Comparison of ENCODE assay signal across 9 mouse cellular contexts in the genomic region with DNA sequence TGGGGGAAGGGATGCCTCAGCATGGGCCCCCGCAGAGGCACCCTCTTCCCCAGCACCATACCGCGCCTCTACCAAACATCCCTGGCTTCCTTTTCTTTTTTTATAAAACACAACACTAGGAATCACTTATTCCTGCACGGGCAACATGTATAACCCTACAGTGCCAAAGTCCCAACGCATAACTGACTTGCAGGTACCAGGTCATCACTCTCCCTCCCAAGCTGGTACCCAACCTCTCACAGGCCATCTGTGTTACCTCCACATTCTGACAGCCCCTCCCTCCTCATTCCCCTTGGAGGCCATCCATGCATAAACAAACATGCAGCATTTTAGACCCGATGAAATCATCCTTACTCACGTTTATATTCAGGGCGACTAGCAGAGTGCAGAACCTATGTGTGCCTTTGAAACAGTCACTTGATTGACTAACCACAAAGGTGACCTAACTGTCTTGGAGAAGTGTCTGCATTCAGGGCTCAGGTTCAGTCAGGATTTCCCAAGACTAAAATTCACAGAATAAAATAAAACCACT. TPM values are rescaled to one million over a fixed set of nuclear protein-coding genes. Genes with fewer than 3 reads are reported as not detected.
DNase-seq lines count a peak whose midpoint lies in the region; ATAC-seq and TF ChIP-seq lines count a peak whose summit lies in the region.
"Had no signal": no experiment of that assay in that cellular context is flagged by ENCODE, and none has a peak within 500 bp of the region (broad histone marks: within the 10 kb centered on the region; RNA-seq: fewer than 3 reads in every experiment).

No protein-coding gene starts in this region.

- no peaks in the 10 kb centered on the region for H3K4me1 ChIP-seq in heart, embryonic 10.5 days
- H3K4me1 ChIP-seq in E14TG2a.4 (replicated peaks; ENCODE audit: low read depth, low read length), result peaks cover 61% of the 10 kb centered on the region
- peaks cover 9% of the 10 kb centered on the region for H3K4me1 ChIP-seq in hindbrain, embryonic 10.5 days (replicated peaks)
- peaks cover 4% of the 10 kb centered on the region; the same call in 1 of the 2 replicates for H3K4me1 ChIP-seq in midbrain, embryonic 11.5 days (ENCODE audit: control insufficient read depth, insufficient read depth, low read length)

- H3K4me3 ChIP-seq in heart, embryonic 10.5 days, result peak overlapping the region; percentile 43; the same call in 1 of the 2 replicates
- peak overlapping the region; percentile 72 for H3K4me3 ChIP-seq in E14TG2a.4 (replicated peaks; ENCODE audit: low read length)
- peak overlapping the region; percentile 37 for H3K4me3 ChIP-seq in hindbrain, embryonic 10.5 days
- no peak overlapping the region for H3K4me3 ChIP-seq in midbrain, embryonic 11.5 days (ENCODE audit: low read depth, low read length)

- no peaks in the 10 kb centered on the region for H3K9me3 ChIP-seq in heart, embryonic 10.5 days
- H3K9me3 ChIP-seq in E14TG2a.4 (ENCODE audit: low read length), result no peaks in the 10 kb centered on the region
- H3K9me3 ChIP-seq in hindbrain, embryonic 10.5 days, result no peaks in the 10 kb centered on the region
- no peaks in the 10 kb centered on the region for H3K9me3 ChIP-seq in midbrain, embryonic 11.5 days (ENCODE audit: control insufficient read depth, low read length)

- peak; percentile 29 for ATAC-seq in midbrain, embryonic 11.5 days (ENCODE audit: low FRiP score)

- peak overlapping the region; percentile 34 for H3K4me2 ChIP-seq in midbrain, embryonic 11.5 days

- H3K36me3 ChIP-seq in heart, embryonic 10.5 days, result no peaks in the 10 kb centered on the region
- H3K36me3 ChIP-seq in E14TG2a.4 (ENCODE audit: insufficient read depth, low read length), result peaks cover 4% of the 10 kb centered on the region; the same call in 1 of the 2 replicates
- H3K36me3 ChIP-seq in hindbrain, embryonic 10.5 days, result no peaks in the 10 kb centered on the region
- no peaks in the 10 kb centered on the region for H3K36me3 ChIP-seq in midbrain, embryonic 11.5 days (ENCODE audit: control insufficient read depth, insufficient read depth, low read length)

- no peak overlapping the region for H3K9ac ChIP-seq in midbrain, embryonic 11.5 days (ENCODE audit: low read length)

- no peak for TF ChIP-seq CTCF in E14TG2a.4 (conservative IDR thresholded peaks at IDR 0.05; ENCODE audit: low read length)

- DNase-seq in heart, embryonic 10.5 days (ENCODE audit: low spot score), result no peak
- DNase-seq in heart, adult 18-20 months, result no peak
- no peak for DNase-seq in hindbrain, embryonic 10.5 days (ENCODE audit: low spot score)
- peak; percentile 87 for DNase-seq in midbrain, embryonic 11.5 days (ENCODE audit: low spot score, missing footprints)
- DNase-seq in spleen, postnatal 14 days (ENCODE audit: low spot score in 2 of 2), result no peak
- no peak for DNase-seq in ovary, postnatal 10 days (ENCODE audit: low spot score)
- DNase-seq in heart, postnatal 10 days, result no peak
- DNase-seq: lung, postnatal 10 days had no signal

- intact Hi-C loops in heart, postnatal 10 days (cut with DNase I), result no loop called here

- H3K27me3 ChIP-seq in heart, embryonic 10.5 days (ENCODE audit: insufficient read depth, poor library complexity, severe bottlenecking), result no peaks in the 10 kb centered on the region
- no peaks in the 10 kb centered on the region for H3K27me3 ChIP-seq in E14TG2a.4 (ENCODE audit: insufficient read depth, low read length)
- no peaks in the 10 kb centered on the region for H3K27me3 ChIP-seq in hindbrain, embryonic 10.5 days (ENCODE audit: insufficient read depth, poor library complexity, severe bottlenecking)
- H3K27me3 ChIP-seq in midbrain, embryonic 11.5 days (ENCODE audit: control insufficient read depth, insufficient read depth, low read length), result no peaks in the 10 kb centered on the region

- 26% methylated on average over 8 of the region's 8 CpGs for WGBS in heart, embryonic 10.5 days
- 24% methylated on average over 8 of the region's 8 CpGs for WGBS in hindbrain, embryonic 10.5 days
- WGBS in midbrain, embryonic 11.5 days, result 22% methylated on average over 8 of the region's 8 CpGs

- H3K27ac ChIP-seq in heart, embryonic 10.5 days, result peak overlapping the region; percentile 84; the same call in 1 of the 2 replicates
- peak overlapping the region; percentile 84 for H3K27ac ChIP-seq in hindbrain, embryonic 10.5 days
- peak overlapping the region; percentile 68 for H3K27ac ChIP-seq in midbrain, embryonic 11.5 days (ENCODE audit: low read depth, low read length)

RNA-seq across cellular contexts. Expression of a gene that starts 21.0 kb away (rescaled TPM):
- 1,068 and 1,241 TPM in 2 replicates for polyA plus RNA-seq in heart, embryonic 10.5 days (2016; fragmentation: Nextera tagmentation; extraction: Ambion mirVana)
- total RNA-seq in heart, adult 18-20 months (2021), result 100 to 1,000 TPM; 369 to 422 TPM
- polyA plus RNA-seq in hindbrain, embryonic 10.5 days (2016; fragmentation: Nextera tagmentation; extraction: Ambion mirVana), result 803 and 848 TPM in 2 replicates
- polyA plus RNA-seq in midbrain, embryonic 11.5 days (2014; fragmentation: Nextera tagmentation; extraction: Ambion mirVana), result 805 and 833 TPM in 2 replicates
- total RNA-seq in heart, postnatal 10 days (2021), result 100 to 1,000 TPM; 708 to 807 TPM

RNA-seq across cellular contexts. Expression of a gene that starts 57.3 kb away (rescaled TPM):
- polyA plus RNA-seq in heart, embryonic 10.5 days (2016; fragmentation: Nextera tagmentation; extraction: Ambion mirVana), result 122 and 126 TPM in 2 replicates
- total RNA-seq in heart, adult 18-20 months (2021), result 10 to 100 TPM; 69.8 to 71.6 TPM
- 133 TPM in 2 replicates for polyA plus RNA-seq in hindbrain, embryonic 10.5 days (2016; fragmentation: Nextera tagmentation; extraction: Ambion mirVana)
- 119 and 120 TPM in 2 replicates for polyA plus RNA-seq in midbrain, embryonic 11.5 days (2014; fragmentation: Nextera tagmentation; extraction: Ambion mirVana)
- total RNA-seq in heart, postnatal 10 days (2021), result 10 to 100 TPM; 74.7 to 76.4 TPM

RNA-seq across cellular contexts. Expression of a gene that starts 57.5 kb away (rescaled TPM):
- polyA plus RNA-seq in heart, embryonic 10.5 days (2016; fragmentation: Nextera tagmentation; extraction: Ambion mirVana), result 21.9 and 26.5 TPM in 2 replicates
- total RNA-seq in heart, adult 18-20 months (2021), result 10 to 100 TPM; 15.2 to 18.2 TPM
- 25.1 and 31.5 TPM in 2 replicates for polyA plus RNA-seq in hindbrain, embryonic 10.5 days (2016; fragmentation: Nextera tagmentation; extraction: Ambion mirVana)
- polyA plus RNA-seq in midbrain, embryonic 11.5 days (2014; fragmentation: Nextera tagmentation; extraction: Ambion mirVana), result 35.6 and 39.5 TPM in 2 replicates
- total RNA-seq in heart, postnatal 10 days (2021), result 10 to 100 TPM; 19.2 to 22.3 TPM
